Mouse (Mus musculus): Measurements from ENCODE around the gene Meis2. TPM values are rescaled to one million over a fixed set of nuclear protein-coding genes. Genes with fewer than 3 reads are reported as not detected.

Meis2 gene
- 0.13 and 0.25 TPM in 2 replicates for total RNA-seq (2017)

DNA sequence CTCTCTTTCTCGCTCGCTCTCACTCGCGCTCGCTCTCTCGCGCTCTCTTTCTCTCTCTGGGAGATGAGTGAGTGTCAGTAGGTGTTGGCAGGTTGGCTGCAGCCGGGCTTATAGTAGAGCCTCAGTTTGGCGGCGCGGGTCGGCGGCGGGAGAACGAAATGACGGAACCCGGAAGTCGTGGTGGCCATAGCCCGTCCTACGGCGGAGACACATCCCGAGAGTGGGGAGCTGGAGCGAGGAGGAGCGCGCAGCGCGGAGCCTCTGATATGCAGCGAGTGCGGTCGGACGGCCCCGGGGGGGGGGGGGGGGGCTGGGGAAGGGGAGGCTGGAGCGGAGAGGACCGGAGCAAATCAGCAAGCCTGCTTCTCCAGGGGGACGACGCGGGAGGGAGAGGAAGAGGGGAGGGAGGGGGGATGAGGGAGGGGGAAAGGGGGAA is at the start of gene Meis2:
TSS of gene Meis2 (minus strand) at position 270 of the 436 bp plus-strand sequence.
- no peak; a peak in 1 of 4 replicates for ATAC-seq (replicated peaks in 1 of 2; ENCODE audit: insufficient read depth in 1 of 2, low FRiP score in 2 of 2, low TSS enrichment in 1 of 2, low read depth in 1 of 2, poor library complexity in 2 of 2, severe bottlenecking in 2 of 2)

DNA sequence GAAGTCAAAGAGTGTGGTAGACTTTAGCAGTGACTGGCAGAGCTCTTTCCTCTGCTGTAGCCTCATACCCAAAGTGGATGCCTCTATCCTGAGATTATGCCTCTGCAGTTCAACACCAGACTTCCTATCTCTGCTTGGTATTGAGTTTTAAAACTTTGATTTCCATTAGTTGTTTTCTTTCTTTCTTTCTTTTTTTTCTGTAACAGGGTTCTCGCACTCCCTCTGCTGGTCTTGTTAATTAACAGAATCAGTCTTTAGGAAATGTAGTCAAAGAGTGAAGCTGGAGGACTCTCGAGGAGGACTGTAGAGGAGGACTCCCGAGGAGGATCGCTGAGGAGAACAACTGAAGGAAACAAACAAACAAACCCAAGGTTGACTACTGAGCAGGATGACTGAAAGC is 40.6 kb upstream of the Meis2 start:
- ATAC-seq (replicated peaks in 1 of 2; ENCODE audit: insufficient read depth in 1 of 2, low FRiP score in 2 of 2, low TSS enrichment in 1 of 2, low read depth in 1 of 2, poor library complexity in 2 of 2, severe bottlenecking in 2 of 2), result no peak

DNA sequence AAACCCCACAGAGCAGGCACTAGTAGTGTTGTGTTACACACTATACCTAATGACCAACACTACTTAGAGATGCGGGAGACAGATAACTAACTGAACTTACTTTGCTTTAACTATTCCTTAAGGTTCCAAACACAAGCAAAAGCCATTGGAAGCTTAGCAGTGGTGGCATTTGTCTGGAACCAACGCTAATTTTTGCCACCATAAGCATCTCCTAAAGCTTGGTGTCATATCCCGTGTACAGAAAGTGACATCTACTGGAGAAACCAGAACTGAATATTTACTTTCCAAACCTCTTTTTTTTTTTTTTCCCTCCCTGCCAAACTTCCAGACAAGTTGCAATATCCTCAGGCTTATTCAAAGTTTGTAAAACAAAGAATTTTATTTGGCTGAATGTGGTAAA is 39.5 kb upstream of the Meis2 start:
- no peak for ATAC-seq (replicated peaks in 1 of 2; ENCODE audit: insufficient read depth in 1 of 2, low FRiP score in 2 of 2, low TSS enrichment in 1 of 2, low read depth in 1 of 2, poor library complexity in 2 of 2, severe bottlenecking in 2 of 2)

DNA sequence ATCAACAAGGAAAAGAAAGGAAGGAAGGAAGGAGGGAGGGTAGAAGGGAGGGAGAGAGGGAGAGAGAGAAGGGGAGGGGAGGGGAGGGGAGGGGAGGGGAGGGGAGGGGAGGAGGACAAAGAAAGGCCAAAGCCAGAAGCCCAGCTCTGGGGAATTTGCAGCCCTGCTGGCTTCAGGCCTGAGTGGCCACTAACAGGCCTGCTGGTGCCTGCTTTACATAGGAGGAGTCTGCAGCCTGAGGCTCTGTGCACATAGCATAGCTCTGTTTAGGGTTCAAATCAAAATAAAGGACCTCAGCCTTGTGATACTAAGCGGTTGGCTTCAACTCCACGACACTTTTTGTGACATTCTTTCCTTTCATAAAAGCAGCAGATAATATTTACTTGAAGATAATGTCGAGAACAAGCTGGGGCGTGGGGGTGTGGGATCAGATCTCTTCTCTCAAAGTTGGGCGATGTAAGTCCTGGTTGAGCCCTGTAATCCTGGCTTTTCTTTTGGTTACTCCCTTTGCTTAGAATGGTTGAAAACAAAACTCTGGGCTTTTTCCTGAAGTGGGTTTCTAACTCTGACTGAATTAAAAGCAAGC is 37.9 kb upstream of the Meis2 start:
- ATAC-seq (replicated peaks in 1 of 2; ENCODE audit: insufficient read depth in 1 of 2, low FRiP score in 2 of 2, low TSS enrichment in 1 of 2, low read depth in 1 of 2, poor library complexity in 2 of 2, severe bottlenecking in 2 of 2), result no peak

DNA sequence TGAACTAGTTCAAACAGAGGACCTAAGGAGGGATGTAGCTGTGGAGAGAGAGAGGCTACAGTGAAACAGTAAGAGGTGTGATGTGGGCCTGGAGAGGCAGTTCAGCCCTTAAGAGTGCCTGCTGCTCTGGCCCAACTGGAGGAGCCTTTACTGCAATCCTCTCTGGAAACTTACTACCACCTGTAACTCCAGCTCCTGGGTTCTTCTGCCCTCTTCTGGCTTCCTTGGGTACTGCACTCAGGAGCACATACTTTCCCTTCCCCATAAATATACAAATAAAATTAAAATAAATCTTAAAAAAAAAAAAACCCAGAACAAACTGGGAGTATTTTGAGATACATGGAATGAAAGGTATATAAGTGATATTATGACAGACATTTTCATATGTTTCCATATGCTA is 35.6 kb upstream of the Meis2 start:
- ATAC-seq (replicated peaks in 1 of 2; ENCODE audit: insufficient read depth in 1 of 2, low FRiP score in 2 of 2, low TSS enrichment in 1 of 2, low read depth in 1 of 2, poor library complexity in 2 of 2, severe bottlenecking in 2 of 2), result peak; percentile 50 to 62; a peak in 1 of 4 replicates

DNA sequence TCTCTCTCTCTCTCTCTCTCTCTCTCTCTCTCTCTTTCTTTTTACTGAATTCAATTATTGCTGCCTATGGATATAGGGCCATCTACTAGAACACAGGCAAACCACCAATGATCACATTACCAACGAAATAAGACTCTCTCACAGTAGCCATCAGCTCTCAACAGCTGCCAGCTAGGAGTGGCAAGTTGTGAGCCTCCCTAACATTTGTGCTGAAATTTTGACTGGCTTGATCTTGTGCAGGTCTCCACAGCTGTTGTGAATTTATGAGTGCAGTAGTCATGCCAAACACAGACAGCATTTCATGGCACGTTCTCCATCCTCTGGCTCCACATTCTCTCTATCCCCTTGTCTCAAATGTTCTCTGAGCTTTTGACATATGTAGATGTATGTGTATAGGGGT is 15.3 kb upstream of the Meis2 start:
- ATAC-seq (replicated peaks in 1 of 2; ENCODE audit: insufficient read depth in 1 of 2, low FRiP score in 2 of 2, low TSS enrichment in 1 of 2, low read depth in 1 of 2, poor library complexity in 2 of 2, severe bottlenecking in 2 of 2), result no peak

DNA sequence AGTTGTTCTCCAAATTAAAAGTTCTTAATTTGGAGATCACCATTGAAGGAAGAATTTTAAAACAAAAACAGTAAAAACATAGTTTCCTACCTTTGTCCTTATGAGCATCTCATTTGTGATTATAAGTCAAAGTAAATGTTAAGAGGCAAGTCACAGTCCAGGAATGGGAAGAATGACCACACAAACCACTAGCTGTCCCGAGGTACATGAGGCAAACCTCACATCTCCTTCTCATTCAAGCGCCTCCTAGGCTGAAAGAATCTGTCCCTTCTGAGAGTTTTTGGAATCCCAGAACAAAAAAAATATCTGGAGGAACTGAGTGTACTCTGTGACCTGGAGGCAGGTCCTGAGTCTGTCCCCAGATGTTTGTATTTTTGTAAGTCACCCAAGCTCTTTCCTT is 13.2 kb upstream of the Meis2 start:
- ATAC-seq (replicated peaks in 1 of 2; ENCODE audit: insufficient read depth in 1 of 2, low FRiP score in 2 of 2, low TSS enrichment in 1 of 2, low read depth in 1 of 2, poor library complexity in 2 of 2, severe bottlenecking in 2 of 2), result no peak

DNA sequence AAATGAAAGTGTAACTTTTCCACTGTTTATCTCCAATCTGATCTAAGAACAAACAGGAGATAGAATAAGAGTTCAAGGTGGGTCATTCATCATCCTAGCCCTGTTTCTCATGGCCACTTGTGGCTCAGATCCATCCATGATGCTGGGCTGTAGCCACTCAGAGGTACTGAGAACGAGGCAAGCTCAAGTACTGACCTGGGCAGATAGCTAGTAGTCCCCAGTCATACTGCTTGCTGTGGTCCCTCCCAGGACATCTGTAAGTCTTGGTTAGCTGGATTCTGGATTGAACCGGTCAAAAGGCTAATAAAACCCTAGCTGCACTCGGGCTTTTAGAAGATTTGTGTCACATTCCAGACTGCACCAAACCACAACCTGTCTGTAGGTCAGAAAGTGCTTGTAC is 12.1 kb upstream of the Meis2 start:
- ATAC-seq (replicated peaks in 1 of 2; ENCODE audit: insufficient read depth in 1 of 2, low FRiP score in 2 of 2, low TSS enrichment in 1 of 2, low read depth in 1 of 2, poor library complexity in 2 of 2, severe bottlenecking in 2 of 2), result no peak

DNA sequence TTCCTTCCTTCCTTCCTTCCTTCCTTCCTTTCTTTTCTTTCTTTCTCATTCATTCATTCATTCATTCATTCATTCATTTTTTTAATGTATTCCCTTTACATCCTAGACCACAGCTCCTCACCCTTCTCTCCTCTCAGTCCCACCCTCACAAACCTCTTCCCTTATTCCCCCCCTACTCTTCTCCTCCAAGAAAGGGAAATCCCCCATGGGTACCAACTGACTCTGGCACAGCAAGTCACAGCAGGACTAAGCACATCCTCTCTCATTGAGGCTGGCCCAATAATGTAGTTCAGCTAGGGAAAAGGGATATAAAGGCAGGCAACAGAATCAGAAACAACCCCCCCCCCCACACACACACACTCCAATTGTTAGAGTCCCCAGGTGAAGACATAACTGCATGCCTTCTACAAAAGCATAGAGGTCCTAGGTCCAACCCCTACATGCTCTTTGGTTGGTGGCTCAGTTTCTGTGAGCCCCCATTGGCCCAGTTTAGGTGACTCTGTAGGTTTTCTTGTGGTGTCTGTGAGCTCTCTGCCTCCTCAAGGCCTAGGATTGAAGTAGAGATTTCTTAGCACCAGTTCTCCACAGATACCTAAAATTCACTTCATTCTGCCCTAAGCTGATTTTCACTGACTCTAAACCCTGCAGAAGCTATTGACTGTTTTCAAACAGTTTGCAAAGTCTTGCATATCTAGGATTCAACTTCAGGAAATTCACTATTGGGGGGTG is 11.3 kb upstream of the Meis2 start:
- ATAC-seq (replicated peaks in 1 of 2; ENCODE audit: insufficient read depth in 1 of 2, low FRiP score in 2 of 2, low TSS enrichment in 1 of 2, low read depth in 1 of 2, poor library complexity in 2 of 2, severe bottlenecking in 2 of 2), result no peak

DNA sequence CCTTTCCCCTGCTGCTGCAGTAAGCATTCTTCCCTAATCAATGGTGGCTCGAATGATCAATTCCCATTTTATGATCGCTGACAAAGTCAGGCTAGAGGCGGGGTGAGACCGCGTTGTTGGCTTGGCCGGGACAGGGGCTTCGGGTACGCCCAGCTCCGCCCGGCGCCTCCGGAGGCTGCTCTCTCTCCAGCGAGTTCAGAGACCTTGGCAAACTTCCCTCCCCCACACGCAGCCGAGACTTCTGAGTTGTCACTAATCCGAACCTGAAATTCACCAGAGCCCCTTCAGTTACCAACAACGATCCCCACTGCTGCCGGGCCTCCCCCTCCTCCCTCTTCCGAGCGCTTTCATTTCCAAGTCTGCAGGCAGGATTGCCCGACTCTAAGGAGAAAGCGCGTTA is 10.3 kb upstream of the Meis2 start:
- peak in 1 of 2 experiments; percentile 38; a peak in 2 of 4 replicates for ATAC-seq (replicated peaks in 1 of 2; ENCODE audit: insufficient read depth in 1 of 2, low FRiP score in 2 of 2, low TSS enrichment in 1 of 2, low read depth in 1 of 2, poor library complexity in 2 of 2, severe bottlenecking in 2 of 2)

DNA sequence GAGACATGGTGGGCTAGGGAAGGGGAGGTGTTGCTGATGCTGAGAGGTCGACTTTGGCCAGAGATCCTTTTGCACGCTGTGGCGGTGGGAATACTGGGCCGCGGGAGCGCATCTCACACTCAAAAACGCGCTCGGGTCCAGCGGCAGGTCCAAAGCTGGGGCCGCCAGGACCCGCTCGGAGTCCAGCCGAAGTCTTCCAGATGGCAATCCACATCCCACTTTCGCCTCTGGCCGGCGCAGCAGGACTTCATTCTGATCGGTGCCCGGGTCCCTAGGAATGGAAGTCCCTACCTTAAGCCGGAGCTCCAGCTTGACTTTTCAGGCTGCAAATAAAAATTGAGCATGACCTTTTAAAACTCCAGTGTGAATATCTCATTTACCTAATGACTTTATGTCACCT is 9.8 kb upstream of the Meis2 start:
- ATAC-seq (replicated peaks in 1 of 2; ENCODE audit: insufficient read depth in 1 of 2, low FRiP score in 2 of 2, low TSS enrichment in 1 of 2, low read depth in 1 of 2, poor library complexity in 2 of 2, severe bottlenecking in 2 of 2), result no peak

DNA sequence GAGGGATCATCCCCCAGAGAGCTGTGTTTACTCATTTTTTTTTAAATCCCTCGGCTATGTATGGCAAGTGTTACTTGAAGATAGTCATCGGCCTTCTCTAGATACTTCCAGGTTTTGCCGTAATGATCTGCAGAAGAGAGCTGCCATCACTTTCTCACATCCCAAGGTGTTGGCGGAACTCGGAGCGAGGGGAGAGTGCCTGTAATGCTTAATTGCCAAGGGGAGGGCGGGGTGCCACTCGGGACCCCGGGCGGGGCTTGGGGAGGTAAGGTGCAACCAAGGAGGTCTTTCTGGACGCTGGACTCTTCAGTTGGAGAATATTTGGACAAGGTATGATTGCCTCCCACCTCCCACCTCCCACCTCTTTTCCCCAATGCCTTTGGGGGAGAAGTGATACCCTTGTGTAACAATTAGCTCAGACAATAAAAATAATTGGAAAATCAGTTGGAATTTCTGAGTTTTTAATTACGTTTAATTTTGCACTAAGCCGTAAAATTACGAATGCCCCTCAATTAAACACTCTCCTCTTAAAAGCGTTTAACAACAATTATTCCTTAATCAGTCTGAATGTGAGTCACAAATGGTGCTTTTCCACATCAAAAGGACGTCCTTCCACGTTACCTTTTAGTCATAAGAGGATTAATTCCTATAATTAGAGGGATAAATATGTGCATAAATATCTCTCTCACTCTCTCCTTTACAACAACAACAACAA is 9.2 kb upstream of the Meis2 start:
- no peak for ATAC-seq (replicated peaks in 1 of 2; ENCODE audit: insufficient read depth in 1 of 2, low FRiP score in 2 of 2, low TSS enrichment in 1 of 2, low read depth in 1 of 2, poor library complexity in 2 of 2, severe bottlenecking in 2 of 2)

DNA sequence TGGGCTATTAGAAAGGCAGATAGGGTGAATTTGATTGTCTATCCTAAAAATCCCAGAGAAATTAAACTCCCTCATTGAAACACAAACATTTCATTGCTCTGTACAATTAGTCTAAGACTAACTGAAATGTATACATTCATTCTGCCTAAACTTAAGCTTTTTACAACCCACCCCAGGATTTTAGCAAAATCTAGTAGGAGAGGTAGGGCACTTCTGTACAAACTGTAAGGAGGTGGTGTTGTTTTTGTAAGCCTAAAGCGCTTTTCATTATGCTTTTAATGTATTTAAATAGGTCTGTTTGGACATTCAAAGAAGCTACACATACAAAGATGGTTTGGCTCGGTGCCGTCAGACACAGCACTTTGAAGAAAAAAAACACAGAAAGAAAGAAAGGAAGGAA is 8.4 kb upstream of the Meis2 start:
- ATAC-seq (replicated peaks in 1 of 2; ENCODE audit: insufficient read depth in 1 of 2, low FRiP score in 2 of 2, low TSS enrichment in 1 of 2, low read depth in 1 of 2, poor library complexity in 2 of 2, severe bottlenecking in 2 of 2), result no peak

DNA sequence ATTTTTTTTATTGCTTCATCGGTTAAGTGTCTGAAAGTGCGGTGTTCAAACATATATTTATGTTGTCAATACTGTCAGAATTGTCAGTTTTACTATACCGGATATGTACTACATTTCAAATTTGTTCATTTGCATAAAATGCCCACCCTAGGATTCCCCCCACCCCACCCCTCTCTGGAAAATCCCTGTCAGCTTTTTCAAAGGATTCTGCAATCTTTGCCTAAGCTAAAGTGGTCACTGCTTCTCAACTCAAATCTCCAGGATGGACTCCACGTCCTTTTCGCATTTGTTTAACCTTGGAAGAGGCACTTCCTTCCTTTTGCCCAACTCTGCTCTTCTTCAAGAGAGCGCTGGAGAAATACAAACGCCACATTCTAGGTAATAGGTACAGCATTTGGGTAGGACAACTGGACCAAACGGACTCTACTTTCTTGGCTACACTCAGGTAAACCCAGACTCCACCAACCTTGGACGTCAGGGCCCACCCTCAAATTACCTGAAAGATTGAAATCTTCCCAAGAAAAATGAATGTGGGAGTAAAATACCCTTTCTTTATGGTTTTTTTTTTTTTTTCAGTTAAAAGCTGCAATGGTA is 7.8 kb upstream of the Meis2 start:
- no peak for ATAC-seq (replicated peaks in 1 of 2; ENCODE audit: insufficient read depth in 1 of 2, low FRiP score in 2 of 2, low TSS enrichment in 1 of 2, low read depth in 1 of 2, poor library complexity in 2 of 2, severe bottlenecking in 2 of 2)

DNA sequence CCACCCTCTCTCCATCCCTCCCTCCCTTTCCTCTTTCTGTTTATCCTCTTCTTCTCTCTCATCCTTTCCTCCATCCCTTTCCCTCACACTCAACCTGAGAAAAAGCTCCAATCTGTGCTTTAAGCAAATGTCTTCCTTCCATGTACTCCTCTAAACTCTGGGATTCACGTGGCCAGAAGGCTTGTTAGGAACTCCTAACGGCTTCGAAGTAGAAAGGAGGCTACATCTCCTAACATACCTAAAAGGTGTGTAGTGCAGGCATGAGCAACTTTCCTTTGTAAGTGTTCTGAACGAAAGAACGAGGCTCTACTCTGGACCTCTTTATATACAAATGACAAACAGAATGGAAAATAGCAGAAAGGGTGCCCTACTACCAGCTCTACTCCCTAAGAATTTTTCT is 7.1 kb upstream of the Meis2 start:
- no peak for ATAC-seq (replicated peaks in 1 of 2; ENCODE audit: insufficient read depth in 1 of 2, low FRiP score in 2 of 2, low TSS enrichment in 1 of 2, low read depth in 1 of 2, poor library complexity in 2 of 2, severe bottlenecking in 2 of 2)

DNA sequence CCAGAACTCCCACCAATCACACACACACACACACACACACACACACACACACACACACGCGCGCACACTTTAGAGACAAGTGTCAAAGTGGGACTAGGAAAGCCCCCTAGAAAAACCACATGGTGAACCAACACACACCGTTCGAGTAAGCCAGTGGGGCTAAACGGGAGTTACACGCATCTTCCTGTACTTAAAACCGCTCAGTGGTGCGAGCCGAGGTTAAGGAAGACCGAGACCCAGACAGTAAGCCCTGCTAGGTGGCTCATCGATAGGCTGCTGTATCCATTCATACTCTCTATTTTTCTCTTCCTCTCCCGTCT is 6.6 kb upstream of the Meis2 start:
- ATAC-seq (replicated peaks in 1 of 2; ENCODE audit: insufficient read depth in 1 of 2, low FRiP score in 2 of 2, low TSS enrichment in 1 of 2, low read depth in 1 of 2, poor library complexity in 2 of 2, severe bottlenecking in 2 of 2), result no peak

DNA sequence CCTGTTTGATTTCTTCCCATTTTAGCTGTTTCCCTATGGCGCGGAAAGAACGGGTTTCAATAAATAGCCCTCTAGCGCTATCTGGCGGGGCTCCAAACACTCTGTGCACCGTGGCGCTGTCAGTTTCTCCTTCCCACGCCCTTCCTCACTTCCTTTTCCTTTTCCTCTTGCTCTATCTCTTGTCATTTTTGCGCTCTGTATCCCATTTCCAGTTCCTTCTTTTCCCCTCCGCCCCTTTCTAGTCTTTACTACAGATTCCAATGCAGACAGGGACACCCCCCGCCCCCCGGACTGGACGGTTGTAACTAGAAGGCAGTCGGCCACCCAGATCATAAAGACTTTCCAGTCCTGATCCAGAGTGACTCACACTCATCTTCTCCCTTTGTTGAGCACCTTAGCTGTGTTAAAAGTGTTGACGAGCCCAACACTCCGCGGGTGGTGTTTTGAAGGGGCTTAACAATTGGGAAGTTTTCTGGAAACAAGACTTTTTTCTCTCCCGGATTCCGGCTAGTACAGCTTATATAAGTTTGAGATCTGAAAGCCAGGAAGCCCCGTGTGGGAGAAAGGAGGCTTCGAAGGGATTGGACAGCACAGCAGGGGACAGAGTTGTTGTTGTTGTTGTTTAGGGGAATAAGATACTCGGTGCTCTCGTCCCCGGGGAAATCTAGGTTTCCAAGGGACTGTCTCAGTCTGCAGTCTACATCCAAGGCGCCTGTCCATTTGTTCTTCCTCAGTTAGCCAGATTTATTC is 6.1 kb upstream of the Meis2 start:
- no peak for ATAC-seq (replicated peaks in 1 of 2; ENCODE audit: insufficient read depth in 1 of 2, low FRiP score in 2 of 2, low TSS enrichment in 1 of 2, low read depth in 1 of 2, poor library complexity in 2 of 2, severe bottlenecking in 2 of 2)
